Mouse (Mus musculus) MEL (cell line): ENCODE data around the gene Pi4k2a. TPM values are rescaled to one million over a fixed set of nuclear protein-coding genes. Genes with fewer than 3 reads are reported as not detected.

ENCODE experiments used
- DNase-seq: peaks from one replicate; pipeline ENCODE4 v3.0.0; 2011; ENCODE audit warnings: low read depth, low spot score
- H3K27ac ChIP-seq: 2 replicates; pipeline ENCODE4 v1.5.1; 2012; ENCODE audit warnings: low read depth, mild to moderate bottlenecking, control low read depth, low read length, moderate library complexity; ENCODE audit not compliant: control insufficient read depth
- H3K27me3 ChIP-seq, 2 experiments: fragments of 150-350 bp in 1 of 2; sonication (generic) in 1 of 2; 2 replicates each; pipeline ENCODE4 v1.6.1; 2012; ENCODE audit warnings: low read length in 2 of 2, mild to moderate bottlenecking in 2 of 2, improper control_type of control experiment in 1 of 2, moderate library complexity in 1 of 2; ENCODE audit not compliant: insufficient read depth in 2 of 2, control insufficient read depth in 1 of 2
- H3K36me3 ChIP-seq, 2 experiments: 2 replicates each; pipeline ENCODE4 v1.6.1; 2012 to 2014; ENCODE audit warnings: low read length in 2 of 2, improper control_type of control experiment in 1 of 2, inconsistent platforms in 1 of 2, mild to moderate bottlenecking in 1 of 2; ENCODE audit not compliant: insufficient read depth in 2 of 2, control insufficient read depth in 1 of 2
- H3K4me1 ChIP-seq, 2 experiments: fragments of 150-350 bp in 1 of 2; sonication (generic) in 1 of 2; 2 replicates each; pipeline ENCODE4 v1.6.1; 2012; ENCODE audit warnings: low read length in 2 of 2, improper control_type of control experiment in 1 of 2, mild to moderate bottlenecking in 1 of 2; ENCODE audit not compliant: insufficient read depth in 2 of 2, control insufficient read depth in 1 of 2
- H3K4me3 ChIP-seq, 2 experiments: fragments of 150-350 bp in 1 of 2; sonication (generic) in 1 of 2; 2 replicates each; pipeline ENCODE4 v1.5.1; 2012; ENCODE audit warnings: low read depth in 2 of 2, low read length in 2 of 2, mild to moderate bottlenecking in 2 of 2, moderate library complexity in 2 of 2, control low read depth in 1 of 2, improper control_type of control experiment in 1 of 2; ENCODE audit not compliant: control insufficient read depth in 1 of 2, insufficient read depth in 1 of 2
- H3K79me2 ChIP-seq: 2 replicates; pipeline ENCODE4 v1.6.1; 2012; ENCODE audit warnings: mild to moderate bottlenecking, low read length, moderate library complexity; ENCODE audit not compliant: control insufficient read depth, poor library complexity, insufficient read depth
- H3K9ac ChIP-seq: 2 replicates; pipeline ENCODE4 v1.6.1; 2012; ENCODE audit warnings: low read depth, mild to moderate bottlenecking, control low read depth, low read length, moderate library complexity; ENCODE audit not compliant: control insufficient read depth, poor library complexity, severe bottlenecking
- H3K9me3 ChIP-seq: fragments of 150-350 bp; sonication (generic); replicated peaks from 2 replicates; pipeline ENCODE4 v1.6.1; 2012; ENCODE audit warnings: mild to moderate bottlenecking, low read length, improper control_type of control experiment, moderate library complexity; ENCODE audit not compliant: insufficient read depth
- BHLHE40 ChIP-seq: IDR thresholded peaks from 2 replicates; pipeline ENCODE4 v1.6.1; 2012; ENCODE audit warnings: low read depth, mild to moderate bottlenecking, inconsistent platforms, low read length, improper control_type of control experiment, borderline replicate concordance
- CHD2 ChIP-seq: IDR thresholded peaks from 2 replicates; pipeline ENCODE4 v1.6.1; 2011; ENCODE audit warnings: low read length, improper control_type of control experiment
- CTCF ChIP-seq, 3 experiments: IDR thresholded peaks in 2 of 3; conservative IDR thresholded peaks in 1 of 3; 2 replicates each; pipeline ENCODE4 v1.5.1; 2011 to 2012; ENCODE audit warnings: low read length in 3 of 3, low read depth in 2 of 3, mild to moderate bottlenecking in 2 of 3, improper control_type of control experiment in 1 of 3, inconsistent platforms in 1 of 3, mixed read lengths in 1 of 3, moderate library complexity in 1 of 3; ENCODE audit not compliant: control insufficient read depth in 1 of 3, insufficient read depth in 1 of 3, poor library complexity in 1 of 3, severe bottlenecking in 1 of 3
- E2F4 ChIP-seq: IDR thresholded peaks from 2 replicates; pipeline ENCODE4 v1.6.1; 2011; ENCODE audit warnings: low read depth, low read length, improper control_type of control experiment, borderline replicate concordance
- ELF1 ChIP-seq: IDR thresholded peaks from 2 replicates; pipeline ENCODE4 v1.6.1; 2014; ENCODE audit warnings: low read depth, mild to moderate bottlenecking, inconsistent platforms, low read length, improper control_type of control experiment, moderate library complexity
- EP300 ChIP-seq, 2 experiments: IDR thresholded peaks; 2 replicates each; pipeline ENCODE4 v1.6.1; 2011; ENCODE audit warnings: improper control_type of control experiment in 2 of 2, low read length in 2 of 2, low read depth in 1 of 2, mild to moderate bottlenecking in 1 of 2
- ETS1 ChIP-seq: IDR thresholded peaks from 2 replicates; pipeline ENCODE4 v1.6.1; 2012; ENCODE audit warnings: low read depth, mild to moderate bottlenecking, inconsistent platforms, low read length, improper control_type of control experiment, moderate library complexity
- GABPA ChIP-seq: IDR thresholded peaks from 2 replicates; pipeline ENCODE4 v1.6.1; 2012; ENCODE audit warnings: low read depth, mild to moderate bottlenecking, inconsistent platforms, low read length, improper control_type of control experiment, moderate library complexity
- GATA1 ChIP-seq: IDR thresholded peaks from 2 replicates; pipeline ENCODE4 v1.6.1; 2011; ENCODE audit warnings: low read depth, low read length, improper control_type of control experiment
- HCFC1 ChIP-seq: IDR thresholded peaks from 2 replicates; pipeline ENCODE4 v1.6.1; 2012; ENCODE audit warnings: low read depth, mild to moderate bottlenecking, inconsistent platforms, low read length, improper control_type of control experiment, moderate library complexity
- JUND ChIP-seq: IDR thresholded peaks from 2 replicates; pipeline ENCODE4 v1.6.1; 2011; ENCODE audit warnings: low read depth, mild to moderate bottlenecking, improper control_type of control experiment, low read length
- KAT2A ChIP-seq: conservative IDR thresholded peaks from 2 replicates; pipeline ENCODE4 v1.6.1; 2012; ENCODE audit warnings: low read depth, low read length, improper control_type of control experiment, inconsistent platforms
- MAFK ChIP-seq: IDR thresholded peaks from 2 replicates; pipeline ENCODE4 v1.6.1; 2011; ENCODE audit warnings: low read depth, mild to moderate bottlenecking, low read length, improper control_type of control experiment, borderline replicate concordance
- MAX ChIP-seq: IDR thresholded peaks from 2 replicates; pipeline ENCODE4 v1.6.1; 2011; ENCODE audit warnings: low read length, improper control_type of control experiment
- MAZ ChIP-seq: IDR thresholded peaks from 2 replicates; pipeline ENCODE4 v1.6.1; 2012; ENCODE audit warnings: low read depth, mild to moderate bottlenecking, inconsistent platforms, low read length, improper control_type of control experiment
- MEF2A ChIP-seq: IDR thresholded peaks from 2 replicates; pipeline ENCODE4 v1.6.1; 2014; ENCODE audit warnings: low read depth, mild to moderate bottlenecking, inconsistent platforms, low read length, improper control_type of control experiment; ENCODE audit not compliant: poor library complexity, insufficient replicate concordance, severe bottlenecking; ENCODE audit errors: extremely low read depth
- MYB ChIP-seq: IDR thresholded peaks from 2 replicates; pipeline ENCODE4 v1.6.1; 2011; ENCODE audit warnings: mild to moderate bottlenecking, low read depth, low read length, improper control_type of control experiment
- MYC ChIP-seq: IDR thresholded peaks from 2 replicates; pipeline ENCODE4 v1.6.1; 2011; ENCODE audit warnings: low read depth, mild to moderate bottlenecking, low read length, improper control_type of control experiment, moderate library complexity
- NELFE ChIP-seq: IDR thresholded peaks from 2 replicates; pipeline ENCODE4 v1.6.1; 2011; ENCODE audit warnings: low read depth, low read length, improper control_type of control experiment
- NRF1 ChIP-seq: IDR thresholded peaks from 2 replicates; pipeline ENCODE4 v1.6.1; 2014; ENCODE audit warnings: low read depth, mild to moderate bottlenecking, inconsistent platforms, low read length, improper control_type of control experiment, moderate library complexity; ENCODE audit not compliant: poor library complexity, insufficient read depth, severe bottlenecking
- POLR2A ChIP-seq, 2 experiments: IDR thresholded peaks; 2 replicates each; pipeline ENCODE4 v1.6.1; 2011 to 2012; ENCODE audit warnings: low read length in 2 of 2, mild to moderate bottlenecking in 2 of 2, control low read depth in 1 of 2, improper control_type of control experiment in 1 of 2, low read depth in 1 of 2, moderate library complexity in 1 of 2; ENCODE audit not compliant: control insufficient read depth in 1 of 2, insufficient read depth in 1 of 2, poor library complexity in 1 of 2
- POLR2AphosphoS2 ChIP-seq: IDR thresholded peaks from 2 replicates; pipeline ENCODE4 v1.6.1; 2011; ENCODE audit warnings: low read length, improper control_type of control experiment
- POLR2AphosphoS5 ChIP-seq: IDR thresholded peaks from 2 replicates; pipeline ENCODE4 v1.6.1; 2012; ENCODE audit warnings: low read depth, borderline replicate concordance, mild to moderate bottlenecking, inconsistent platforms, low read length, moderate library complexity, mixed read lengths
- RAD21 ChIP-seq: IDR thresholded peaks from 2 replicates; pipeline ENCODE4 v1.6.1; 2011; ENCODE audit warnings: mild to moderate bottlenecking, low read depth, low read length, improper control_type of control experiment
- RCOR1 ChIP-seq: IDR thresholded peaks from 2 replicates; pipeline ENCODE4 v1.6.1; 2012; ENCODE audit warnings: low read depth, mild to moderate bottlenecking, inconsistent platforms, low read length, improper control_type of control experiment
- SIN3A ChIP-seq: IDR thresholded peaks from 2 replicates; pipeline ENCODE4 v1.6.1; 2012; ENCODE audit warnings: low read length, improper control_type of control experiment, inconsistent platforms
- SMC3 ChIP-seq: IDR thresholded peaks from 2 replicates; pipeline ENCODE4 v1.6.1; 2011; ENCODE audit warnings: low read depth, low read length, improper control_type of control experiment
- TAL1 ChIP-seq: IDR thresholded peaks from 2 replicates; pipeline ENCODE4 v1.6.1; 2012; ENCODE audit warnings: mild to moderate bottlenecking, inconsistent platforms, low read length, moderate library complexity, mixed read lengths
- TBP ChIP-seq: IDR thresholded peaks from 2 replicates; pipeline ENCODE4 v1.8.0; 2011; ENCODE audit warnings: low read depth, low read length, improper control_type of control experiment
- TCF12 ChIP-seq: IDR thresholded peaks from 2 replicates; pipeline ENCODE4 v1.6.1; 2014; ENCODE audit warnings: low read depth, mild to moderate bottlenecking, inconsistent platforms, low read length, improper control_type of control experiment, moderate library complexity
- UBTF ChIP-seq: IDR thresholded peaks from 2 replicates; pipeline ENCODE4 v1.6.1; 2012; ENCODE audit warnings: low read depth, mild to moderate bottlenecking, inconsistent platforms, low read length, improper control_type of control experiment, moderate library complexity, borderline replicate concordance; ENCODE audit not compliant: insufficient read depth
- USF1 ChIP-seq: IDR thresholded peaks from 2 replicates; pipeline ENCODE4 v1.6.1; 2014; ENCODE audit warnings: low read depth, mild to moderate bottlenecking, inconsistent platforms, low read length, improper control_type of control experiment, moderate library complexity
- USF2 ChIP-seq, 2 experiments: IDR thresholded peaks; 2 replicates each; pipeline ENCODE4 v1.6.1; 2011 to 2012; ENCODE audit warnings: improper control_type of control experiment in 2 of 2, low read length in 2 of 2, borderline replicate concordance in 1 of 2, inconsistent platforms in 1 of 2, low read depth in 1 of 2, mild to moderate bottlenecking in 1 of 2; ENCODE audit not compliant: insufficient read depth in 1 of 2
- ZC3H11A ChIP-seq: IDR thresholded peaks from 2 replicates; pipeline ENCODE4 v1.6.1; 2012; ENCODE audit warnings: low read depth, mild to moderate bottlenecking, inconsistent platforms, low read length, improper control_type of control experiment
- ZKSCAN1 ChIP-seq: IDR thresholded peaks from 2 replicates; pipeline ENCODE4 v1.6.1; 2012; ENCODE audit warnings: low read depth, mild to moderate bottlenecking, inconsistent platforms, low read length, improper control_type of control experiment, moderate library complexity
- ZMIZ1 ChIP-seq: IDR thresholded peaks from 2 replicates; pipeline ENCODE4 v1.6.1; 2012; ENCODE audit warnings: low read depth, mild to moderate bottlenecking, inconsistent platforms, low read length, improper control_type of control experiment, moderate library complexity
- ZNF384 ChIP-seq: IDR thresholded peaks from 2 replicates; pipeline ENCODE4 v1.6.1; 2012; ENCODE audit warnings: low read depth, mild to moderate bottlenecking, inconsistent platforms, low read length, improper control_type of control experiment
- polyA plus RNA-seq, 2 experiments: library from polyadenylated mRNA; stranded (reverse) in 1 of 2; unstranded in 1 of 2; fragments of >175 nt in 1 of 2; fragments of >200 nt in 1 of 2; gene quantifications; 2 replicates each; pipeline versions ENCODE4 v1.2.1 to v1.2.4; 2012; ENCODE audit warnings: low replicate concordance in 2 of 2, low read depth in 1 of 2; ENCODE audit not compliant: insufficient read length in 2 of 2, insufficient read depth in 1 of 2, missing spikeins in 1 of 2
- total RNA-seq: library from RNA; depleted of rRNA; stranded (reverse); fragments of 300-350 nt; gene quantifications from 2 replicates; pipeline ENCODE4 v1.2.3, GENCODE M21; 2012

Pi4k2a gene
- total and polyA plus RNA-seq, 3 experiments = 10.2 to 30.3 TPM; not detected in 1

DNA sequence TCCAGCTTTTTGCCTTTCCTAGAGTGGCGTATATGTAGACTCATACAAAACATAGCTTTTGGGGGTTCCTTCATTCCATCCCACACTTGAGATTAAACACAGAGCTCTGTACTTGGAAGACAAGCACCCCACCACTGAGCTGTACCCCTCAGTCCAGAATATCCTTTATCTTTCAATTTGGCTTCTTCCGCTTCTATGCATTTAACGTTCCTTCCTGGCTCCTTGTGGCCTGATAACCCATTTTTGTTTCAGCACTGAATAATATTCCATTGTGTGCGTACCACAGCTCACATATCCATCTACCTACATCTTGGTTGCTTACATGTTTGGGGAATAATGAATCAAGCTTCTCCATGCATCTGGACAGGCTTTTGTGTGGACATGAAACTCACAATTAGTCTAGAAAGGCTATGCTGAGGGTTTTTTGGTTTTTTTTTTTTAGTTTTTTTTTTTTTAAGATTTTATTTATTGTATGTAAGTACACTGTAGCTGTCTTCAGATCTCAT, 47.0 kb downstream of the Pi4k2a start:
- Histone ChIP-seq H3K9ac (no peak overlapping the region; the same call in 1 of the 2 replicates), H3K9me3 (no peaks in the 10 kb centered on the region), H3K27ac (peak overlapping the region; percentile 67), H3K4me1 (peaks cover 28 to 50% of the 10 kb centered on the region in 2 experiments), H3K36me3 (peaks cover 0 to 49% of the 10 kb centered on the region in 2 experiments; a peak in 2 of 4 replicates), H3K27me3 (no peaks in the 10 kb centered on the region), H3K4me3 (no peak overlapping the region), H3K79me2 (no peaks in the 10 kb centered on the region)
- peak; percentile 66 for DNase-seq
- TF ChIP-seq RAD21 = no peak
- peak; percentile 75 for TF ChIP-seq ZNF384
- TF ChIP-seq TCF12 = peak; percentile 72
- TF ChIP-seq UBTF = no peak
- no peak for TF ChIP-seq CTCF (IDR thresholded peaks at IDR 0.05 in 2 of 3, conservative IDR thresholded peaks at IDR 0.05 in 1 of 3; ENCODE audit: control insufficient read depth in 1 of 3, insufficient read depth in 1 of 3, low read depth in 2 of 3, low read length in 3 of 3, poor library complexity in 1 of 3, severe bottlenecking in 1 of 3)
- TF ChIP-seq MYC = no peak
- no peak for TF ChIP-seq MAZ
- TF ChIP-seq USF1 = no peak
- TF ChIP-seq NELFE = no peak
- TF ChIP-seq ELF1 = no peak
- no peak for TF ChIP-seq ZC3H11A
- TF ChIP-seq EP300 (IDR thresholded peaks at IDR 0.05; ENCODE audit: low read depth in 1 of 2, low read length in 2 of 2) = peak; percentile 78 to 84
- TF ChIP-seq MAFK = no peak
- no peak for TF ChIP-seq BHLHE40
- TF ChIP-seq MYB = no peak
- TF ChIP-seq MEF2A = no peak
- TF ChIP-seq ZKSCAN1 = no peak
- TF ChIP-seq NRF1 = no peak
- TF ChIP-seq USF2 (IDR thresholded peaks at IDR 0.05; ENCODE audit: borderline replicate concordance in 1 of 2, insufficient read depth in 1 of 2, low read depth in 1 of 2, low read length in 2 of 2) = no peak
- no peak for TF ChIP-seq SIN3A
- peak; percentile 48; the same call in 1 of the 2 replicates for TF ChIP-seq TBP
- no peak for TF ChIP-seq POLR2A (IDR thresholded peaks at IDR 0.05; ENCODE audit: control insufficient read depth in 1 of 2, insufficient read depth in 1 of 2, low read depth in 1 of 2, low read length in 2 of 2, poor library complexity in 1 of 2)
- TF ChIP-seq E2F4 = no peak
- no peak for TF ChIP-seq ZMIZ1
- TF ChIP-seq ETS1 = peak; percentile 54; the same call in 1 of the 2 replicates
- TF ChIP-seq RCOR1 = no peak; the same call in 1 of the 2 replicates
- TF ChIP-seq TAL1 = peak; percentile 20
- no peak for TF ChIP-seq POLR2AphosphoS5
- TF ChIP-seq GATA1 = peak; percentile 79
- 0 out of 2 replicates have a peak, but pooled peaks have one; percentile 25 for TF ChIP-seq HCFC1
- no peak for TF ChIP-seq CHD2
- TF ChIP-seq KAT2A = no peak
- TF ChIP-seq SMC3 = no peak
- TF ChIP-seq JUND = no peak
- no peak for TF ChIP-seq MAX
- TF ChIP-seq GABPA = no peak
- no peak for TF ChIP-seq POLR2AphosphoS2
